Mouse (Mus musculus) liver, embryonic 14.5 days (tissue): Measurements from ENCODE around the gene Srm. TPM values are rescaled to one million over a fixed set of nuclear protein-coding genes. Genes with fewer than 3 reads are reported as not detected.

Experiments used
- ATAC-seq: fragments of 200-750 bp; cut with Nextera tagmentation; 2 replicates; pipeline ENCODE4 v1.8.0; 2017; ENCODE audit warnings: moderate number of reproducible peaks, mild to moderate bottlenecking, moderate library complexity; ENCODE audit not compliant: insufficient read depth
- DNase-seq, 3 experiments: peaks; one replicate each; pipeline ENCODE4 v3.0.0-alpha.2; 2012 to 2013; ENCODE audit warnings: low read depth in 3 of 3, low spot score in 3 of 3
- H3K27ac ChIP-seq: fragments of 300-500 bp; sonication (generic); 2 replicates; pipeline ENCODE4 v1.5.1; 2014; ENCODE audit warnings: moderate library complexity, mild to moderate bottlenecking, control low read depth, inconsistent platforms
- H3K27me3 ChIP-seq: fragments of 300-500 bp; sonication (generic); 2 replicates; pipeline ENCODE4 v1.6.1; 2014; ENCODE audit warnings: mild to moderate bottlenecking, low read length, moderate library complexity; ENCODE audit not compliant: control insufficient read depth, insufficient read depth
- H3K36me3 ChIP-seq: fragments of 300-500 bp; sonication (generic); replicated peaks from 2 replicates; pipeline ENCODE4 v1.6.1; 2014; ENCODE audit warnings: low read depth; ENCODE audit not compliant: control insufficient read depth, insufficient read depth
- H3K4me1 ChIP-seq, 2 experiments: fragments of 200-500 bp in 1 of 2; fragments of 300-500 bp in 1 of 2; sonication (generic) in 1 of 2; replicated peaks; 2 replicates each; pipeline ENCODE4 v1.6.1; 2012 to 2014; ENCODE audit warnings: antibody characterized with exemption in 1 of 2, inconsistent platforms in 1 of 2, low read length in 1 of 2; ENCODE audit not compliant: control insufficient read depth in 2 of 2, insufficient read depth in 2 of 2
- H3K4me2 ChIP-seq: fragments of 300-500 bp; sonication (generic); 2 replicates; pipeline ENCODE4 v1.6.1; 2014; ENCODE audit warnings: low read depth, mild to moderate bottlenecking, control low read depth, moderate library complexity
- H3K4me3 ChIP-seq, 2 experiments: fragments of 200-500 bp in 1 of 2; fragments of 300-500 bp in 1 of 2; sonication (generic) in 1 of 2; 2 replicates each; pipeline ENCODE4 v1.5.1; 2012 to 2014; ENCODE audit warnings: low read depth in 2 of 2, low read length in 2 of 2, mild to moderate bottlenecking in 2 of 2, control low read depth in 1 of 2, inconsistent platforms in 1 of 2, moderate library complexity in 1 of 2; ENCODE audit not compliant: insufficient read depth in 1 of 2
- H3K9ac ChIP-seq: fragments of 300-500 bp; sonication (generic); replicated peaks from 2 replicates; pipeline ENCODE4 v1.6.1; 2014; ENCODE audit warnings: mild to moderate bottlenecking, control low read depth, moderate library complexity
- H3K9me3 ChIP-seq: fragments of 300-500 bp; sonication (generic); 2 replicates; pipeline ENCODE4 v1.6.1; 2016; ENCODE audit warnings: low read length, mixed read lengths; ENCODE audit not compliant: control insufficient read depth
- CTCF ChIP-seq: IDR thresholded peaks from 2 replicates; pipeline ENCODE4 v1.5.1; 2016; ENCODE audit warnings: antibody characterized with exemption, low read depth, control low read depth
- EP300 ChIP-seq: IDR thresholded peaks from 2 replicates; pipeline ENCODE4 v1.6.1; 2016; ENCODE audit warnings: antibody characterized with exemption, low read depth
- WGBS: fragments of 180-500 bp; shearing (Covaris S2); extraction: QIAGEN DNeasy Blood & Tissue Kit; methylation state at CpG from one replicate; pipeline ENCODE4 v1.1.7; 2014; ENCODE audit not compliant: insufficient replicate concordance; 5-methylcytosine and 5-hydroxymethylcytosine counted together
- polyA plus RNA-seq, 2 experiments: library from polyadenylated mRNA; depleted of rRNA in 1 of 2; stranded (reverse) in 1 of 2; unstranded in 1 of 2; fragments of >200 nt; fragmentation: Nextera tagmentation in 1 of 2; extraction: Ambion mirVana in 1 of 2; gene quantifications; 2 replicates each; pipeline versions ENCODE4 v1.2.1 to v1.2.3; 2012 to 2014

Gene Srm
- polyA plus RNA-seq, 2 experiments, result 86.1 to 129 TPM

DNA sequence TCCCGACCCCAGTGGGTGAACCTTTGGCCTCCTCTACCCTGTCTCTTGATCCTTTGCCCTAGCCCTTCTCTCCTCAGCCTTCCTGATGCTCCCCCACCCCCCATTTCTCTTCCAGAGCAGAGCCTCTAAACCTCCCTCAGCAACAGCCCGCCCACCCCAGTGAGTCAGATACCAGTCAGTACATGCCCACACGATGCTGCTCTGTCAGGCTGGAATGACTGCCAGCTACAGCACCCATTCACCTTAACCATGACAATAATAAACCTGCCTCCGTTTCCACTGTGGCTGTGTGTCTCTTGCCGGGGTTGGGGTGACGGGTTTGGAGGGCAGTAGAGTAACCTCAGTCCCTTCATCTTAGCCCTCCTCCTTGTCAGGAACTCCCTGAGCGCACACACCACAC, 12.8 kb downstream of the Srm start:
- DNase-seq (no peak), ATAC-seq (no peak)
- H3K27ac ChIP-seq, result no peak overlapping the region
- no peak overlapping the region for H3K9ac ChIP-seq
- H3K4me1 ChIP-seq, result peaks cover 0 to 3% of the 10 kb centered on the region in 2 experiments; a peak in 1 of 4 replicates
- no peak for TF ChIP-seq EP300
- TF ChIP-seq CTCF, result no peak
- no peaks in the 10 kb centered on the region for H3K36me3 ChIP-seq
- H3K4me2 ChIP-seq, result no peak overlapping the region
- H3K27me3 ChIP-seq, result no peaks in the 10 kb centered on the region
- H3K4me3 ChIP-seq, result no peak overlapping the region
- no peaks in the 10 kb centered on the region for H3K9me3 ChIP-seq
- 67% methylated on average over 7 of the region's 7 CpGs for WGBS

GRCm38 (mm10) chr4:148604541-148605165, 13.3 kb downstream of the Srm start:
- Histone ChIP-seq H3K4me1 (peaks cover 0 to 3% of the 10 kb centered on the region in 2 experiments; a peak in 1 of 4 replicates), H3K9ac (no peak overlapping the region), H3K4me2 (no peak overlapping the region), H3K36me3 (no peaks in the 10 kb centered on the region), H3K4me3 (no peak overlapping the region), H3K27me3 (no peaks in the 10 kb centered on the region), H3K27ac (no peak overlapping the region), H3K9me3 (no peaks in the 10 kb centered on the region)
- TF ChIP-seq EP300 (no peak), CTCF (peak; percentile 87)
- WGBS, result 77% methylated on average over 3 of the region's 3 CpGs
- peak in 2 of 3 experiments; percentile 37 to 42 for DNase-seq
- ATAC-seq, result no peak

DNA sequence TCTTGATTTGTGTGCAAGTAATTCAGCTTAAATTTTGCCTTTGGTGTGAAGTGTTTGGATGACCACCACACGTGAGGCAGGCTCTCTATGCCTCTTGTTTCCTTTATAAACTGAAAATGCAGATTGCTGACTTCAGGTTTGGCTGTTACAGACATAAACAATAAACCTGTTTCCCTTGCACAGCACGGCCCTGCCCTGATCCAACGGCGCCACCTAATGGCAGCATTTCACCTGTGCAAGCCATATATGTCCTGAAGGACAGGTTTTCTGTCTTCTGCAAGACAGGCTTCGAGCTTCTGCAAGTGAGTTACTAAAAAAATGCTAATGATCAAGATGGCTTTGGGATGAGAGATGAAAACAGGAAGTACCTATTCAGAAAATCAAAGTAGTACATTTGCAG, 16.5 kb downstream of the Srm start:
- no peak overlapping the region for H3K9ac ChIP-seq
- TF ChIP-seq CTCF, result peak; percentile 93
- TF ChIP-seq EP300, result no peak
- H3K4me2 ChIP-seq, result no peak overlapping the region
- H3K27me3 ChIP-seq, result no peaks in the 10 kb centered on the region
- DNase-seq, result peak in 2 of 3 experiments; percentile 37 to 51
- 12% methylated on average over 5 of the region's 5 CpGs for WGBS
- H3K4me1 ChIP-seq, result no peaks in the 10 kb centered on the region; a peak in 1 of 4 replicates
- H3K36me3 ChIP-seq, result peaks cover 2% of the 10 kb centered on the region; the same call in 1 of the 2 replicates
- H3K4me3 ChIP-seq, result no peak overlapping the region
- no peaks in the 10 kb centered on the region for H3K9me3 ChIP-seq
- no peak overlapping the region for H3K27ac ChIP-seq
- no peak for ATAC-seq

- Histone ChIP-seq H3K9me3 (no peaks in the 10 kb centered on the region), H3K4me3 (no peak overlapping the region), H3K4me1 (no peaks in the 10 kb centered on the region), H3K4me2 (no peak overlapping the region), H3K27me3 (no peaks in the 10 kb centered on the region), H3K9ac (no peak overlapping the region), H3K27ac (no peak overlapping the region), H3K36me3 (peaks cover 17% of the 10 kb centered on the region)
- no peak for TF ChIP-seq EP300
- TF ChIP-seq CTCF, result no peak
- DNase-seq (no peak), ATAC-seq (no peak)
- WGBS, result 83% methylated on average over 5 of the region's 5 CpGs
Observed at GRCm38 (mm10) chr4:148609805-148610204, 18.5 kb downstream of the Srm start.

DNA sequence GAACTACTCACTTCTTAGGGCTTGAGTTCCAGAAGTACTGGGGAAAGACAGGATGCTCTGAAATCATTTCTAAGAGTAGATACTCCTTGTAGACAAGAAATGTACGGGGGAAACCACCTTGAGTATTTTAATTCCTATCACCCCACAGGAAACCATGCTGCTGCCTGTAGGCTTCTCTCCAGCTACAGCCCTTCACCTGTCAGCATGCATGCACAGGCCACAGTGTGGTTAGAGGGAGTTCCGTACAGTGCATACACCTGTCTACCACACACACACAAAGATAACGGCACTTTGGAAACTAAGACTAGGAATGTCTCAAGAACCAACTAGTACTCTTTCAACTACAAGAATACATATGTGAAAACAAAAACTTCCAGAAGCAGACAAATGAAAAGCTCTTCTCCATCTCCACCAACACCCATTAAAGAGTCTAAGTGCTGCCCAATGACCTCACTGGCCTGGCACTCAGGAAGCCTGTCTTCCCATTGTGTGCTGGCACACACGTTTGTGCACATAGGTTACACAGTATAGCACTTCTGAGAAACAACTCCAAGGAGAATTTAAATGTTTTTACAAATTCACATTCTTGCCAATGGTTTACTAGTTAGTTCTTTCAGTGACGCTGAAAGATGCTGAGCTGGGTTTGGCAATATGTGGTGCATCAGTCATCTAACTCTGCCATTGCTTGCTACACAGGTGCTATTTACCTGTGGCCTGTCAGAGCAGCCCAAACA, 19.5 kb downstream of the Srm start:
- ATAC-seq (no peak), DNase-seq (no peak)
- Histone ChIP-seq H3K4me1 (no peaks in the 10 kb centered on the region), H3K4me2 (no peak overlapping the region), H3K36me3 (peaks cover 27% of the 10 kb centered on the region), H3K9me3 (no peaks in the 10 kb centered on the region), H3K9ac (no peak overlapping the region), H3K4me3 (no peak overlapping the region), H3K27me3 (no peaks in the 10 kb centered on the region), H3K27ac (no peak overlapping the region)
- 57% methylated on average over 5 of the region's 5 CpGs for WGBS
- TF ChIP-seq CTCF (no peak), EP300 (no peak)
